Mouse (Mus musculus) layer of hippocampus, adult 11-12 months (tissue): ENCODE measurements around the gene Morn4.

Source experiments
- DNase-seq: peaks from one replicate; pipeline ENCODE4 v3.0.0; 2022; ENCODE audit warnings: low spot score

The Morn4 gene

DNA sequence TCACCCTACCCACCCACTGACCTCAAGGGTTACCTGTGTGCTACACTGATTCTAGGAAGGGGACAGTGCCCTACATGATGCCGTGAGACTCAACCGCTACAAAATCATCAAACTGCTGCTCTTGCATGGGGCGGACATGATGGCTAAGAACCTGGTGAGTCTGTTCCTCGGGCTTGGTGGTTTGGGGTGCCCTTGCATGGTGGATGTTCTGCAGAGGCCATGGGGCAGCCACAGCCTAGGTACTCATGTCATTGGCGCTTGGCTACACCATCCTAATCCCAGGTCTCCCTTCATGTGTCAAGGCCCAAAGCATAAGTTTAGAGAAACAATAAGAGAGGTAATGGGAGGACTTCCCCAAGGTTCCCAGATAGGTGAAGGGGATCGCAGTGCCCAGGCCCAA, 42.2 kb downstream of the Morn4 start:
- no peak for DNase-seq

DNA sequence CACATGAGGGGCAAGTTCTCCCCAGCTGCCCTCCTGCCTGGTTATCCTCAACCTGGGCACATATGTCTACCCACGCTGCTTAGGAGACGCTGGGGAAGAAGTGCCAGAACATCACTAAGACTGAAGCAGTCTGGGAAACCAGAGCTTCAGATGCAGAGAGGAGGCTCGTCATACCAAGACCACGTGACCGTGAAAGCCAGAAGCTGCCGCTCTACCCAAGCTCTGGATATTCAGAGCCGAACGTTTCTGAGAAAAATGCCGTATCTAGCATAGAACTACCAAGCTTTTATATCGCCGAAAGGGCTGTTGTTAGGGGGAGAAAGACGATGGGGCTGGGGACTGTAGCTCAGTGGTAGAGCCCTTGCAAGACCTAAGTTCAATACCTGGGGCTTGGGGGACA, 47.8 kb downstream of the Morn4 start:
- DNase-seq = no peak

DNA sequence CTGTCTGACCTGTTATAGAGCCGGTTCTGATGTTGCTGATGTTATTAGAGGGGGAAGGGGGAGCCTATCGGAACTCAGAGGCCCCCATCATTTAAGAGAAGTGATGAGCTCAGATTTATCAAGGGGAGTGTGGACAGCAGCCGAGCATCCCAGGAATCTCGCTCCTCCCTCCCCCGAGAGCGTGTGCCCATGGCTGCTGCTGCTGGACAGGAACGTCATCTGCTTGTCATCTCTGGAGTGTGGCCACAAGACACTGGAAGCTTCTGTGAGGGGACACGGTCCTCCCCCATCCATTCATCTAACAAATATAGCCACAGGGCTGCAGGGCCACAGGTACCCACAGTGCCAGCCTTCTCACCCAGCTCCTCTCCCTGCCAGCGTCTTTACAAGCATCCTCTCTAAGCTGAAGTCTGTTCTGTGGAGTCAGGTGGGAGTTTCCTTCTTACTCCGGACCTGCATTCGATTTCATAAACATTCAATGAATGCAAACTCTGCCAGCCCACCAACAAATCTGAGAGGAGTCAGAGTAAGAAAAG, 48.9 kb downstream of the Morn4 start:
- DNase-seq = no peak

DNA sequence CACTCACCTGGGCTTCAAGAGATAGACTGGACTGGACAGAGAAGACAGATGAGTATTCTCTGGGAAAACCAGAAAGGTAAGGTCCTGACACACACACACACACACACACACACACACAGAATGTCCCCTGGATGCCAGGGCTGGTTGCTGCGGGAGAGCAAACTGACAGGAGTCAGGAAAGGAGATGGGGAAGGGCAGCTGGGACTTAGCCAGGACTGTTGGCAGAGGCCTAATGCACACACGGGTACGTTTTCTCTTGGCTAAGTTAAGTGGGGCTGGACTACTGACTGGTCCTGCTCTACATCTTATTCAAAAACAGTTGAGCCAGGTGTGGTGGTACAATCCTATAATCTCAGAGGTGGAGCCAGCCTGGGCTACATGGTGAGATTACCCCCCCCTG, 49.8 kb downstream of the Morn4 start:
- no peak for DNase-seq

DNA sequence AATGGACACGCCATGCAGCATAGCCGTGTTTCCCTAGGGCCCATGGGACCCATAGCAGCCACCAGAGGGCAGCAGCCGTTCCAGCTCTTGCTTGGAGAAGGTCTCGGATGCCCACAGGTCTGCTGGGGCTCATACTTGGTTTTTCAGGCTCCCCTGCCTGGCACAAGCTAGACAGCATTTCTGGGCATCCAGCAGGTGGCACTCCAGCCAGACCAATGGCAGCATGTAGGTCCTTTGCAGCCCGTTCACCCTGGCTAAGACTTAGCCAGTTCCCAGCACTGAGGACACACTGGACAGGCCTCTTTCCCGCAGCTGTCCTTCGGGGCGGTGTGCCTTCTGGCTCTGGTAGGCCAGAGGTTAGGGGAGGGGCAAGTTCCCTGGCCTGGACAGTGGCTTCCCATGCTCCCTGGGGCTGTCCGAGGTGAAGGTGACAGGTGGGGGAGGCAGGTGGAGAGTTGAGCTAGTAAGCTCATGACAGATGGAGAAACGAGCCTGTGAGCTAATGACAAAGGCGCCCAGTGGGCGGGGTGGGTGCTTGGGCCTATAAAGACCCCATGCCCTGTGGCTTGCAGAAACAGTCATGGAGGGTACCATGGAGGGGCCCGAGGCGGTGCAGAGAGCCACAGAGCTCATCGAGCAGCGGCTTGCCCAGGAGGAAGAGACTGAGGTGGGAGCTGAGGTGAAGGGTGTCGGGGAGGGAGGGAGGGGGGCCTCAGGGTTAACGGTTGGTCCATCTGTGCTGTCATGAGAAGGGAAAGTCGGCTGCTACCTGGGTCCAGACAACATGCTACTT, 50.5 kb downstream of the Morn4 start, which contains the start of gene Ankrd2:
Gene Ankrd2 (plus strand): TSS at position 545 of the 793 bp plus-strand sequence.
- peak; percentile 84 for DNase-seq

DNA sequence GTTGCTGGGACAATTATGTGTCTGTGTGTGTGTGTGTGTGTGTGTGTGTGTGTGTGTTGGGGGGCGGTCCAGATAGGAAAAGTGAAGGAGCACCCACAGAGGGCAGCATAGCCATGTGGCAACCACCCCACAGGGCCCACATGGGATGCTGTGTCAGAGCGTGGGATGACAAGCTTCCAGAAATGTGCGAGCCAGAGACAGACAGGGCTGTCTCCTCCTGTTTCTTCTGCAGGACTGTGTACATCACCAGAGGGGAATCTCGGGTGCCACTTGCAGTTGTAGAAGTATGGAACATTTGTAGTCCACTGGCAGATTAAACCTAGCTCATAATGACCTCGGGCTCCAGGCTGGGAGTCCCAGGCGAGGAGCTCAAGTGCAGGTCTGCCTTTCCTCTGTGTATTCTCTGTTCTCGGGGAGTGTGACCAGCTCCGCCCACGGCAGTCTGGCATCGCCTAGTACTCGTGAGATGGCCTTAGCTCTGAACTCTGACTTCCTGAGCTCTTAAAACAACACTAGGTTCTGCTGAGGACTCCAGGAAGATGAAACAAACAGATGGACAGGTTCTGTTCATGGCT, 51.2 kb downstream of the Morn4 start:
- DNase-seq = peak; percentile 41

DNA sequence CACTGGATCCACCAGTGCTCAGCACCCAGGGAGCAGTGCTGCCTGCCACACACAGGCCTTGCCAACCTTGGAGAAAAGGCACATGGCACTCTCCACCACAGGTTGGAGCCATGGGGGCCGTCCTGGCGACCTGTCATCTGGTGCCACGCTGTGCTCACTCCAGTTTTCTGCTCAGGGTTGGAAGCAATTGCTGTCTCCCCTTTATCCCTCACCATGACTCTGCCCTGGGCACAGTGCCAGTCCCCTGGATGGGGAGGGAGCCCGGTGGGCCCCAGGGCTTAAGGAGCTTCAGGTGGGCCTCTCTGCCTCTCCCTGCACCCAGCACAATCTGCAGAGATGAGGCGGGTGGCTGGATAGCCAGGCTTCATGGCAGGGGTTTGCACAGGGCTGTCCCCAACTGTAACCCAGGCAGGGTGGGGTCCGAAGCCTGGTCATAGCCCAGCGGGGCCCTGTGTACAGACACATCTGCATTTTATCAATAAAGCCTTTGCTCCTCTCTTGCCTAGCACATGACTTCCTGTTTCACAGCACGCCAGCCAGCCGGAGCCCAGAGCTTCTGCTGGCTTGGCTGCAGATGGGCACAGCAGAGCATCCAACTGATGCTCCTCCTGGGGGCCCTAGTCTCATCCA, 51.9 kb downstream of the Morn4 start:
- DNase-seq = no peak

DNA sequence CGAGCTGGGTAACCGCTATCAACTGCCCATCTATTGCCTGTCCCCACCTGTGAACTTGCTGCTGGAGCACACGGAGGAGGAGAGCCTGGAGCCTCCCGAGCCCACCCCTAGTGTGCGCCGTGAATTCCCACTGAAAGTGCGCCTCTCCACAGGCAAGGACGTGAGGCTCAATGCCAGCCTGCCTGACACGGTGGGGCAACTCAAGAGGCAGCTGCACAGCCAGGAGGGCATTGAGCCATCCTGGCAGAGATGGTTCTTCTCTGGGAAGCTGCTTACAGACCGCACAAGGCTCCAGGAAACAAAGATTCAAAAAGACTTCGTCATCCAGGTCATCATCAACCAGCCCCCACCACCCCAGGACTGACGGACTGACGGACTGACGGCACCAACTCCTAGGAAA, 52.5 kb downstream of the Morn4 start:
- no peak for DNase-seq

DNA sequence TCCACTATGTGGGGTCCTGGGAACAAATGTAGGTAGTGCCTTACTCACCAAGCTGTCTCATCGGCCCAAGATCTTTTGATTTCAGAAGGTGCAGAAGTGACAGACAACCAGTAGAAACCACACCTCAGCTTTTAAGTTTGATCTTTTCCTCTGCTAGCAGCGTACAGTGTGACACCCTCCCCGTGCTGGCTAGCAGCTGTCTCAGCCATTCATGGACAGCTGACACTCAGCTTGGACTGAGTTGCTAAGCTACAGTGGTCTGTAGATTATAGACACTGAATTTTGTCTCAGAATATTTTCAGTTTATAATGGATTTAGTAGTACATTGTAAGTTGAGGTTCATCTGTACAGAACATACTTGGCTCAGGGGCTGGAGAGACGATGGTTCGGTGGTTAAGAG, 55.0 kb downstream of the Morn4 start:
- DNase-seq = no peak

DNA sequence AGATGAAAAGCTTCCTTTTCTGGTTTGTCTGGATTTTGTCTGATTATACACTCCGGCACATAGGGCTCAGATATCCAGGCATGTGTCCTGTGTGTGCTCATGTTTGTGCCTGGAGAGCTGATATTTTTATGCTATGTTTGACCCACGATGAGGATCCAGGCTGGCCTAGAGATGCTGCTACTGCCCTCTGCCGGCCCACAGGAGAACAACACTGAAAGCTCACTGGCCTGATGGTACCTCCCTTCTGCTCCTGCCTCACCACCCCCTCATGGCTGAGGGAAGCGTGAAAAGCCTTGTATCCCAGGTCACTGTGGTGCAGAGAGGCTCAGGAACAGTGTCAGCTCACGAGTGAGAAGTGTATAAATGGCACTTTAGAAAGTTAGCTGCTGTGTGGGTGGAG, 60.0 kb downstream of the Morn4 start:
- DNase-seq = peak; percentile 87
